Mouse (Mus musculus): ENCODE results near the gene Cap2.

DNA sequence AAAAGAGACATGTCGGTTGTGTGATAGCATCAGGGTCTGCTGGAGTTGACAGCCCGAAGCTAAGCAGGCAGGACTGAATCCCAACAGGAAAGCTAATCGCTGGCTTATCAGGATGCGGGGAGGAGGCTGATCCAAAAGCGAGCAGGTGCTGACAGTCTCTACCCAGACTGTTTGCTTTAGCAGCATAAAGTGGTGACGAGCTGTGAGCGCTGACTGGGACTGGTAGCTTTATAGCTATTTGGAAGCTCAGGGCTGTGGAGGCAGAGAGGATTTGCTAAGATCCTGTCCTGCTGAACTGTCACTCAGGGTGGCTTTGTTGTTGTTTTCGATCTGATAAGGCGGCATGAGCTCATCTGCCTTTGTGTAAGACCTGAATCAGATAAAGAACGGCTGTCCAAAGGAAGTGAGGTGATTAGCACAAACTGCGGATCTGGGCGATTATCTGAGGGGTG, 69.5 kb downstream of the Cap2 start:
- no peak for TF ChIP-seq CTCF (conservative IDR thresholded peaks at IDR 0.05; ENCODE audit: low read length)
- TF ChIP-seq POU5F1 (IDR thresholded peaks at IDR 0.05; ENCODE audit: borderline replicate concordance, low read length) = no peak
- no peak for TF ChIP-seq NANOG (IDR thresholded peaks at IDR 0.05; ENCODE audit: borderline replicate concordance, low read length)

Measured in E14TG2a.4 (cell line).